Mouse (Mus musculus) MEL (cell line): ENCODE data around the gene Naa40. TPM values are rescaled to one million over a fixed set of nuclear protein-coding genes. Genes with fewer than 3 reads are reported as not detected.

Source experiments
- DNase-seq: peaks from one replicate; pipeline ENCODE4 v3.0.0; 2011; ENCODE audit warnings: low read depth, low spot score
- H3K27ac ChIP-seq: 2 replicates; pipeline ENCODE4 v1.5.1; 2012; ENCODE audit warnings: low read depth, mild to moderate bottlenecking, control low read depth, low read length, moderate library complexity; ENCODE audit not compliant: control insufficient read depth
- H3K27me3 ChIP-seq, 2 experiments: fragments of 150-350 bp in 1 of 2; sonication (generic) in 1 of 2; 2 replicates each; pipeline ENCODE4 v1.6.1; 2012; ENCODE audit warnings: low read length in 2 of 2, mild to moderate bottlenecking in 2 of 2, improper control_type of control experiment in 1 of 2, moderate library complexity in 1 of 2; ENCODE audit not compliant: insufficient read depth in 2 of 2, control insufficient read depth in 1 of 2
- H3K36me3 ChIP-seq, 2 experiments: 2 replicates each; pipeline ENCODE4 v1.6.1; 2012 to 2014; ENCODE audit warnings: low read length in 2 of 2, improper control_type of control experiment in 1 of 2, inconsistent platforms in 1 of 2, mild to moderate bottlenecking in 1 of 2; ENCODE audit not compliant: insufficient read depth in 2 of 2, control insufficient read depth in 1 of 2
- H3K4me1 ChIP-seq, 2 experiments: fragments of 150-350 bp in 1 of 2; sonication (generic) in 1 of 2; 2 replicates each; pipeline ENCODE4 v1.6.1; 2012; ENCODE audit warnings: low read length in 2 of 2, improper control_type of control experiment in 1 of 2, mild to moderate bottlenecking in 1 of 2; ENCODE audit not compliant: insufficient read depth in 2 of 2, control insufficient read depth in 1 of 2
- H3K4me3 ChIP-seq, 2 experiments: fragments of 150-350 bp in 1 of 2; sonication (generic) in 1 of 2; 2 replicates each; pipeline ENCODE4 v1.5.1; 2012; ENCODE audit warnings: low read depth in 2 of 2, low read length in 2 of 2, mild to moderate bottlenecking in 2 of 2, moderate library complexity in 2 of 2, control low read depth in 1 of 2, improper control_type of control experiment in 1 of 2; ENCODE audit not compliant: control insufficient read depth in 1 of 2, insufficient read depth in 1 of 2
- H3K79me2 ChIP-seq: 2 replicates; pipeline ENCODE4 v1.6.1; 2012; ENCODE audit warnings: mild to moderate bottlenecking, low read length, moderate library complexity; ENCODE audit not compliant: control insufficient read depth, poor library complexity, insufficient read depth
- H3K9ac ChIP-seq: 2 replicates; pipeline ENCODE4 v1.6.1; 2012; ENCODE audit warnings: low read depth, mild to moderate bottlenecking, control low read depth, low read length, moderate library complexity; ENCODE audit not compliant: control insufficient read depth, poor library complexity, severe bottlenecking
- H3K9me3 ChIP-seq: fragments of 150-350 bp; sonication (generic); replicated peaks from 2 replicates; pipeline ENCODE4 v1.6.1; 2012; ENCODE audit warnings: mild to moderate bottlenecking, low read length, improper control_type of control experiment, moderate library complexity; ENCODE audit not compliant: insufficient read depth
- BHLHE40 ChIP-seq: IDR thresholded peaks from 2 replicates; pipeline ENCODE4 v1.6.1; 2012; ENCODE audit warnings: low read depth, mild to moderate bottlenecking, inconsistent platforms, low read length, improper control_type of control experiment, borderline replicate concordance
- CTCF ChIP-seq, 3 experiments: IDR thresholded peaks in 2 of 3; conservative IDR thresholded peaks in 1 of 3; 2 replicates each; pipeline ENCODE4 v1.5.1; 2011 to 2012; ENCODE audit warnings: low read length in 3 of 3, low read depth in 2 of 3, mild to moderate bottlenecking in 2 of 3, improper control_type of control experiment in 1 of 3, inconsistent platforms in 1 of 3, mixed read lengths in 1 of 3, moderate library complexity in 1 of 3; ENCODE audit not compliant: control insufficient read depth in 1 of 3, insufficient read depth in 1 of 3, poor library complexity in 1 of 3, severe bottlenecking in 1 of 3
- ETS1 ChIP-seq: IDR thresholded peaks from 2 replicates; pipeline ENCODE4 v1.6.1; 2012; ENCODE audit warnings: low read depth, mild to moderate bottlenecking, inconsistent platforms, low read length, improper control_type of control experiment, moderate library complexity
- GATA1 ChIP-seq: IDR thresholded peaks from 2 replicates; pipeline ENCODE4 v1.6.1; 2011; ENCODE audit warnings: low read depth, low read length, improper control_type of control experiment
- JUND ChIP-seq: IDR thresholded peaks from 2 replicates; pipeline ENCODE4 v1.6.1; 2011; ENCODE audit warnings: low read depth, mild to moderate bottlenecking, improper control_type of control experiment, low read length
- KAT2A ChIP-seq: conservative IDR thresholded peaks from 2 replicates; pipeline ENCODE4 v1.6.1; 2012; ENCODE audit warnings: low read depth, low read length, improper control_type of control experiment, inconsistent platforms
- MAFK ChIP-seq: IDR thresholded peaks from 2 replicates; pipeline ENCODE4 v1.6.1; 2011; ENCODE audit warnings: low read depth, mild to moderate bottlenecking, low read length, improper control_type of control experiment, borderline replicate concordance
- MAX ChIP-seq: IDR thresholded peaks from 2 replicates; pipeline ENCODE4 v1.6.1; 2011; ENCODE audit warnings: low read length, improper control_type of control experiment
- MAZ ChIP-seq: IDR thresholded peaks from 2 replicates; pipeline ENCODE4 v1.6.1; 2012; ENCODE audit warnings: low read depth, mild to moderate bottlenecking, inconsistent platforms, low read length, improper control_type of control experiment
- MYB ChIP-seq: IDR thresholded peaks from 2 replicates; pipeline ENCODE4 v1.6.1; 2011; ENCODE audit warnings: mild to moderate bottlenecking, low read depth, low read length, improper control_type of control experiment
- MYC ChIP-seq: IDR thresholded peaks from 2 replicates; pipeline ENCODE4 v1.6.1; 2011; ENCODE audit warnings: low read depth, mild to moderate bottlenecking, low read length, improper control_type of control experiment, moderate library complexity
- NELFE ChIP-seq: IDR thresholded peaks from 2 replicates; pipeline ENCODE4 v1.6.1; 2011; ENCODE audit warnings: low read depth, low read length, improper control_type of control experiment
- NRF1 ChIP-seq: IDR thresholded peaks from 2 replicates; pipeline ENCODE4 v1.6.1; 2014; ENCODE audit warnings: low read depth, mild to moderate bottlenecking, inconsistent platforms, low read length, improper control_type of control experiment, moderate library complexity; ENCODE audit not compliant: poor library complexity, insufficient read depth, severe bottlenecking
- POLR2A ChIP-seq, 2 experiments: IDR thresholded peaks; 2 replicates each; pipeline ENCODE4 v1.6.1; 2011 to 2012; ENCODE audit warnings: low read length in 2 of 2, mild to moderate bottlenecking in 2 of 2, control low read depth in 1 of 2, improper control_type of control experiment in 1 of 2, low read depth in 1 of 2, moderate library complexity in 1 of 2; ENCODE audit not compliant: control insufficient read depth in 1 of 2, insufficient read depth in 1 of 2, poor library complexity in 1 of 2
- POLR2AphosphoS5 ChIP-seq: IDR thresholded peaks from 2 replicates; pipeline ENCODE4 v1.6.1; 2012; ENCODE audit warnings: low read depth, borderline replicate concordance, mild to moderate bottlenecking, inconsistent platforms, low read length, moderate library complexity, mixed read lengths
- RAD21 ChIP-seq: IDR thresholded peaks from 2 replicates; pipeline ENCODE4 v1.6.1; 2011; ENCODE audit warnings: mild to moderate bottlenecking, low read depth, low read length, improper control_type of control experiment
- SIN3A ChIP-seq: IDR thresholded peaks from 2 replicates; pipeline ENCODE4 v1.6.1; 2012; ENCODE audit warnings: low read length, improper control_type of control experiment, inconsistent platforms
- TAL1 ChIP-seq: IDR thresholded peaks from 2 replicates; pipeline ENCODE4 v1.6.1; 2012; ENCODE audit warnings: mild to moderate bottlenecking, inconsistent platforms, low read length, moderate library complexity, mixed read lengths
- TCF12 ChIP-seq: IDR thresholded peaks from 2 replicates; pipeline ENCODE4 v1.6.1; 2014; ENCODE audit warnings: low read depth, mild to moderate bottlenecking, inconsistent platforms, low read length, improper control_type of control experiment, moderate library complexity
- UBTF ChIP-seq: IDR thresholded peaks from 2 replicates; pipeline ENCODE4 v1.6.1; 2012; ENCODE audit warnings: low read depth, mild to moderate bottlenecking, inconsistent platforms, low read length, improper control_type of control experiment, moderate library complexity, borderline replicate concordance; ENCODE audit not compliant: insufficient read depth
- USF1 ChIP-seq: IDR thresholded peaks from 2 replicates; pipeline ENCODE4 v1.6.1; 2014; ENCODE audit warnings: low read depth, mild to moderate bottlenecking, inconsistent platforms, low read length, improper control_type of control experiment, moderate library complexity
- USF2 ChIP-seq, 2 experiments: IDR thresholded peaks; 2 replicates each; pipeline ENCODE4 v1.6.1; 2011 to 2012; ENCODE audit warnings: improper control_type of control experiment in 2 of 2, low read length in 2 of 2, borderline replicate concordance in 1 of 2, inconsistent platforms in 1 of 2, low read depth in 1 of 2, mild to moderate bottlenecking in 1 of 2; ENCODE audit not compliant: insufficient read depth in 1 of 2
- ZC3H11A ChIP-seq: IDR thresholded peaks from 2 replicates; pipeline ENCODE4 v1.6.1; 2012; ENCODE audit warnings: low read depth, mild to moderate bottlenecking, inconsistent platforms, low read length, improper control_type of control experiment
- ZKSCAN1 ChIP-seq: IDR thresholded peaks from 2 replicates; pipeline ENCODE4 v1.6.1; 2012; ENCODE audit warnings: low read depth, mild to moderate bottlenecking, inconsistent platforms, low read length, improper control_type of control experiment, moderate library complexity
- ZMIZ1 ChIP-seq: IDR thresholded peaks from 2 replicates; pipeline ENCODE4 v1.6.1; 2012; ENCODE audit warnings: low read depth, mild to moderate bottlenecking, inconsistent platforms, low read length, improper control_type of control experiment, moderate library complexity
- ZNF384 ChIP-seq: IDR thresholded peaks from 2 replicates; pipeline ENCODE4 v1.6.1; 2012; ENCODE audit warnings: low read depth, mild to moderate bottlenecking, inconsistent platforms, low read length, improper control_type of control experiment
- polyA plus RNA-seq, 2 experiments: library from polyadenylated mRNA; stranded (reverse) in 1 of 2; unstranded in 1 of 2; fragments of >175 nt in 1 of 2; fragments of >200 nt in 1 of 2; gene quantifications; 2 replicates each; pipeline versions ENCODE4 v1.2.1 to v1.2.4; 2012; ENCODE audit warnings: low replicate concordance in 2 of 2, low read depth in 1 of 2; ENCODE audit not compliant: insufficient read length in 2 of 2, insufficient read depth in 1 of 2, missing spikeins in 1 of 2
- total RNA-seq: library from RNA; depleted of rRNA; stranded (reverse); fragments of 300-350 nt; gene quantifications from 2 replicates; pipeline ENCODE4 v1.2.3, GENCODE M21; 2012

Gene Naa40
- total and polyA plus RNA-seq, 3 experiments: 46.8 to 75.7 TPM; not detected in 1

DNA sequence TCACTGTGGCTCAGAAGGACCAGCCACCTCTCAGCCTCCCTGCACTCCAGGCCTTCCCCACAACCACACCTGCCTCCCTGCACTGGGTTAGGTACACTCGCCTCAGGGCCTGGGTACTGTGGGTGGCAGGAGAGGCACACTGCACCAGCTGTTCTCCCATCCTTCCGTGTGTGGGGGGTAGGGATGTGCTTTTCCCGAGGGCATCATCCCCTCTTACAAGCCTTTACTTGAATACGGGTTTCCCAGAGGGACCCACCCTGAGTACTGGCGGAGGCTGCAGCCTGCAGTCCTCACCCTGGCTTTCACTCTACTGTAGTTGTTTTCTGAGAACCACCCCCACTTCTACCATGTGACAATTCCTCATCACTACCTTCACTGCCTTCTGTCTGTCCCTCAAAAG lies 53.8 kb downstream of the Naa40 start:
- H3K4me1 ChIP-seq: no peaks in the 10 kb centered on the region
- TF ChIP-seq BHLHE40: no peak
- no peak for TF ChIP-seq RAD21
- no peak for TF ChIP-seq MYC
- TF ChIP-seq KAT2A: no peak
- no peak for TF ChIP-seq JUND
- no peak for TF ChIP-seq MAZ
- TF ChIP-seq TCF12: no peak
- no peak for TF ChIP-seq USF1
- TF ChIP-seq SIN3A: no peak
- no peak for TF ChIP-seq TAL1
- no peak for TF ChIP-seq ZNF384
- TF ChIP-seq POLR2AphosphoS5: no peak
- no peak for TF ChIP-seq ZKSCAN1
- TF ChIP-seq ZC3H11A: no peak

DNA sequence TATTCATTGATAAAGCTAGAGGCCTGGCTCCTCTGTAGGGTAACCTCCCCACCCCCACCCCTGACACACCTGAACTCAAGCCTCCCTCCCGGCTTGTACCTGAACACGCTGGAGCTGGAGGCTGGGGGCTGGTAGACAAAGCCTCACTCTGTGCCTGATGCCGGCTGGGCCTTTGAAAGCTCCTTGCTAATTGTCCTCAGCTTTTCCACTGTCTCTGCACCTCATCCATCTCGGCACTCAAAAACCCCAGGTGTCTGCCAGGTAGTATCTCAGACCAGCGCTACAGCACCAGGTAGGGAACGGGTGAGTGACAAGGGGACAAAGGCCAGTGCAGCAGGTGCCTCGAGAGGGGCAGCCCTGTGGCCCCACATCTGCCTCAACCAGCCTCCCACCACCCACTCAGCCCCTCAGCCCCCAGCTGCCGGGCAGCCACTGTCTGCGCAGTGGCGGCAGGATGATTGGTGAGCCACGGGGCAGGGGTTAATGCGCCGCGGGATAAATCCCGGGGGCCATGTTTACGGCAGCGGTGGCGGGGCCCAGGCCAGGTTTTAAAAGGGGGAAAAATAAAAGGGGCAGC lies 55.2 kb downstream of the Naa40 start:
- no peak overlapping the region for H3K27ac ChIP-seq
- no peak for DNase-seq
- H3K4me3 ChIP-seq: no peak overlapping the region
- no peaks in the 10 kb centered on the region for H3K4me1 ChIP-seq
- H3K9me3 ChIP-seq: no peaks in the 10 kb centered on the region
- no peak overlapping the region for H3K9ac ChIP-seq
- H3K36me3 ChIP-seq: no peaks in the 10 kb centered on the region
- no peaks in the 10 kb centered on the region for H3K79me2 ChIP-seq
- H3K27me3 ChIP-seq: no peaks in the 10 kb centered on the region
- TF ChIP-seq ZNF384 (no peak), ZC3H11A (no peak), CTCF (IDR thresholded peaks at IDR 0.05 in 2 of 3, conservative IDR thresholded peaks at IDR 0.05 in 1 of 3; ENCODE audit: control insufficient read depth in 1 of 3, insufficient read depth in 1 of 3, low read depth in 2 of 3, low read length in 3 of 3, poor library complexity in 1 of 3, severe bottlenecking in 1 of 3) (no peak), ETS1 (no peak), NELFE (no peak), USF2 (IDR thresholded peaks at IDR 0.05; ENCODE audit: borderline replicate concordance in 1 of 2, insufficient read depth in 1 of 2, low read depth in 1 of 2, low read length in 2 of 2) (no peak), MAX (no peak), UBTF (no peak), POLR2A (IDR thresholded peaks at IDR 0.05; ENCODE audit: control insufficient read depth in 1 of 2, insufficient read depth in 1 of 2, low read depth in 1 of 2, low read length in 2 of 2, poor library complexity in 1 of 2) (no peak), KAT2A (no peak), MYC (no peak), MAFK (no peak), ZMIZ1 (no peak), MYB (no peak), NRF1 (no peak), JUND (no peak), GATA1 (no peak), SIN3A (no peak), TAL1 (no peak), TCF12 (no peak)

More for the DNA sequence above, 53.8 kb downstream of the Naa40 start:
- Histone ChIP-seq H3K79me2 (no peaks in the 10 kb centered on the region), H3K4me3 (no peak overlapping the region), H3K9ac (no peak overlapping the region), H3K36me3 (no peaks in the 10 kb centered on the region), H3K27me3 (no peaks in the 10 kb centered on the region), H3K27ac (no peak overlapping the region), H3K9me3 (no peaks in the 10 kb centered on the region)
- no peak for DNase-seq
